Mouse (Mus musculus): Measurements from ENCODE around the gene Mex3a. TPM values are rescaled to one million over a fixed set of nuclear protein-coding genes. Genes with fewer than 3 reads are reported as not detected.

Gene Mex3a
- total RNA-seq (2018; cell fraction: chromatin; rRNA removed): 1 to 10 TPM in 2 of 26 experiments, under 1 TPM in 17, not detected in 7; 0.11 to 1.7 (median 0.21) TPM
- total RNA-seq (2018; cell fraction: cytosol; rRNA removed): under 1 TPM in 25 of 26 experiments, not detected in 1; 0.03 to 0.33 (median 0.06) TPM
- 1 to 10 TPM in 2 of 26 experiments, under 1 TPM in 10, not detected in 14; 0.05 to 2.3 (median 0.19) TPM for total RNA-seq (2018; cell fraction: nucleus; rRNA removed)
- polyA plus RNA-seq (2018): 0.08 to 0.10 TPM (median 0.10 TPM) in 3 replicates

DNA sequence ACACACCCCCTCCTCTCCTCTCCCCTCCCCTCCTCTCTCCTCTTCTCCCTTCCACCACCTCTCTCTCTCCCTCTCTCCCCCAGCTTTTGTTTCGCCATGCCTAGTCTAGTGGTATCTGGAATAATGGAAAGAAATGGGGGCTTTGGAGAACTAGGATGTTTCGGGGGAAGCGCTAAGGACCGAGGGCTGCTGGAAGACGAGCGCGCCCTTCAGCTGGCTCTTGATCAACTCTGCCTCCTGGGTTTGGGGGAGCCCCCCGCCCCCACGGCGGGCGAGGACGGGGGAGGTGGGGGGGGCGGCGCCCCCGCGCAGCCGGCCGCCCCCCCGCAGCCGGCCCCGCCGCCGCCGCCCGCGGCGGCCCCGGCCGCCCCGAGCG lies at the start of gene Mex3a:
Mex3a (plus strand) TSS at position 97 of the 376 bp plus-strand sequence.
- Histone ChIP-seq H3K4me3 (ENCODE audit: inconsistent target) (peak within 1 kb of the TSS; percentile 61), H3K36me3 (ENCODE audit: inconsistent target) (no peaks in the 10 kb centered on the region), H3K79me2 (ENCODE audit: inconsistent target) (no peaks in the 10 kb centered on the region), H3K27ac (peak within 1 kb of the TSS; percentile 13; the same call in 1 of the 2 replicates)
- 2% methylated on average over 28 of the region's 31 CpGs for WGBS (ENCODE audit: missing documents)

DNA sequence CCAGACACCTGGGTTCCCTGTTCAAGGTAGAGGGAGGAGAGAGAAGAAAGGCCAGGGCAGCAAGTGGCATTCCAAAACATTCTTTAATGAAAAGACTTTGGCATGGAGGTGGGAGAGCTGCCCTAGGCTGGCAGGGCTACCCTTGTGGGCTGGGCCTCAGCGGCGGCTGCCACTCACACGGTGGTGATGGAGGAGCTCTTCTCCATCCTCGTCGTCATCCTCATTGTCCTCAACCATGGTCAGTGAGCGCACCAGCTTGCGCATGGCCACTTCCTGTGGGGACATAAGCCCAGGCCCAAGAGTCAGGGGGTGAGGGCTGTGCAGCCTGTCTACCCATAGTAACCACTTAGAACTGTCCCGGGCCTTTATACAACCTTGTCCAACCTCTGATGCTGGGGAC lies 49.1 kb upstream of the Mex3a start:
- Histone ChIP-seq H3K79me2 (ENCODE audit: inconsistent target) (peaks cover 4% of the 10 kb centered on the region; the same call in 1 of the 2 replicates), H3K36me3 (ENCODE audit: inconsistent target) (peaks cover 56% of the 10 kb centered on the region), H3K4me3 (ENCODE audit: inconsistent target) (no peak overlapping the region), H3K27ac (no peak overlapping the region)
- 84% methylated on average over 8 of the region's 8 CpGs for WGBS (ENCODE audit: missing documents)

DNA sequence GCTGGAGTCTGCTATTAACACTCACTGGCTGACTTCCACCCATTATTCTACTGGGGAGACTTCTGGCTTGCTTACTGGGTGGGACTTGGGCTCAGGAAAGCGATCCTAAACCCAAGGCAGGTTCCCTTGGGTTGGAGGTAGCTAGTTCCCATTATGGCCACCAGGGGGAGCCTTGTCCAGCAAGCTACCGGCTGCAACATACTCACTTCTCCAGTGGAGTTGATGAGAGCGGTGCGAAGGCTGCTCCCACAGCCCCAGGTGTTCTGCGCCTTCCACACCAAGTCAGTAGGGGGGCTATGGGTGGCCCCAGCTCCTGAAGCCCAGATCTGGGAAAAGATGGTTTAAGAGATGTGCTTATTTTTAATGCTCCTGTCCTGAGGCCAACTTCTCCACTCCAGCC lies 48.6 kb upstream of the Mex3a start:
- 14% methylated on average over 5 of the region's 5 CpGs for WGBS (ENCODE audit: missing documents)
- Histone ChIP-seq H3K36me3 (ENCODE audit: inconsistent target) (peaks cover 56% of the 10 kb centered on the region), H3K27ac (no peak overlapping the region), H3K79me2 (ENCODE audit: inconsistent target) (peaks cover 9% of the 10 kb centered on the region), H3K4me3 (ENCODE audit: inconsistent target) (no peak overlapping the region)

DNA sequence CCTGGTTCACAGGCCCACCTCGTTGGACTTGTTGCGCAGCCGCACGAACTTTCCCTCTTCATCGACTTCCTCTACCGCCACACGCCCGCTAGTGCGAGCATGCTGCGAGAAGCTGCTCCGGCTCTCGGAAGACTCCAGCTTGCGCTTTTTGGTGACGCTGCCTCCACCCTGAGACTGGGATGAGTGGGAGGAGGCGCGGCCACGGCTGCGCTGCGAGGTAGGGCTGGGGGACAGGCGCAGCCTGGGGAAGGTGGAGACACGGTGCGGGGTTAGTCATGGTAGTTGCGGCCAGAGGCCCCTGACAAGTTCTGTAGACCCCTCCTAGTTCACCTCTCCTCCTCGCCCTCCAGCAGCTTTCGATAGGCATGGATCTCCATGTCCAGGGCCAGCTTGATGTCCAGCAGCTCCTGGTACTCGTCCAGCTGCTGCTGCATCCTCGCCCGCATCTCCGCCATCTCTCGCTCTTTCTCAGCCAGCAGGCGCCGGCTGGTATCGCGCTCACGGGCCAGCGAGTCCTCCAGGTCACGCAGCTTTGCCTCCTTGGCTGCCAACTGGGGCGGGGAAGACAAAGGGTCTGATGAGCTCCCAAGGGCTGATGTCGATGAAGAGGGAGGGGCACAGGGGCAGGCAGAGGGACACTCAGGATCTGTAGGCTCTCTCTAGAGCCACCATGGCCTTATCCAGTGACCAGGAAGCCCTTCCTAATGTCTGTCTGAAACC lies 47.4 kb upstream of the Mex3a start:
- H3K79me2 ChIP-seq (ENCODE audit: inconsistent target): peaks cover 20% of the 10 kb centered on the region
- no peak overlapping the region for H3K4me3 ChIP-seq (ENCODE audit: inconsistent target)
- H3K27ac ChIP-seq: no peak overlapping the region
- WGBS (ENCODE audit: missing documents): 61% methylated on average over 39 of the region's 39 CpGs
- H3K36me3 ChIP-seq (ENCODE audit: inconsistent target): peaks cover 56% of the 10 kb centered on the region

DNA sequence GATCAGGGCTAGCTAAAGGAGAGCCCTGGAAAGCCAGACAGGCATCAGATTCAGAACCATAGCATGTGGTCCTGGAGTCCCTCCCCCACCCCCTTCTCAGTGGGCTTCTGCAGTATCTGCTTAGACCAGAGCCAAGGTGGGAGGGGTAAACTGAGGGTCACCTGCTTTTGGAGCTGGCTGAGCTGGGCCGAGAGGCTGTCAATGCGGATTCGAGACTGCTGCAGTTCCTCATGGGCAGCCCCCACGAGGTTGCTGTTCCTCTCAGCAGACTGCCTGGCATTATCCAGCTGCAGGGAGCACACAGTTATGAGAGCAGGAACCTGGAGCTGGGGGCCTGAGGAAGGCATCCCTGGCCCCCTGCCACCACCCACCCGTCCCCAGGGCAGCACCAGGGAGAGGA lies 46.2 kb upstream of the Mex3a start:
- Histone ChIP-seq H3K4me3 (ENCODE audit: inconsistent target) (no peak overlapping the region), H3K36me3 (ENCODE audit: inconsistent target) (peaks cover 56% of the 10 kb centered on the region), H3K27ac (no peak overlapping the region), H3K79me2 (ENCODE audit: inconsistent target) (peaks cover 33% of the 10 kb centered on the region)
- 87% methylated on average over 5 of the region's 5 CpGs for WGBS (ENCODE audit: missing documents)

DNA sequence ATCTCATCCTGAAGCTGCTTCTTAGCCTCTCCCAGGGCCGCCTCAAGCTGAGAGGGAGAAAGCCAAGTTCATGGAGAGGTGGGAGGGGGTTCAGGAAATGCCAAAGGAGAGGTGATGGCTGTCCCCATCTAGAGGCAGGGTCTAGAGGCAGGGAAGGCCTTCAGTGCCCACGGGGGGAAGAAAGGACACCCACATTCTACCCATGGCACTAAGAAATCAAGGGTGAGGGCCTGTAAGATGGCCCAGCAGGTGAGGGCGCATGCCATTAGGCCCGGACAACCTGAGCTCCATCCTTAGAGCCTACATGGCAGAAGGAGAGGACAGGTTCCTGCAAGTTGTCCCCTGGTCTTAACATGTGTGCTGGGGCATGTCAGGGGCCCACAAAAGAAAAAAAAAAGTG lies 45.3 kb upstream of the Mex3a start:
- H3K4me3 ChIP-seq (ENCODE audit: inconsistent target): no peak overlapping the region
- H3K27ac ChIP-seq: no peak overlapping the region
- peaks cover 55% of the 10 kb centered on the region for H3K36me3 ChIP-seq (ENCODE audit: inconsistent target)
- 90% methylated on average over 4 of the region's 4 CpGs for WGBS (ENCODE audit: missing documents)
- peaks cover 35% of the 10 kb centered on the region for H3K79me2 ChIP-seq (ENCODE audit: inconsistent target)

DNA sequence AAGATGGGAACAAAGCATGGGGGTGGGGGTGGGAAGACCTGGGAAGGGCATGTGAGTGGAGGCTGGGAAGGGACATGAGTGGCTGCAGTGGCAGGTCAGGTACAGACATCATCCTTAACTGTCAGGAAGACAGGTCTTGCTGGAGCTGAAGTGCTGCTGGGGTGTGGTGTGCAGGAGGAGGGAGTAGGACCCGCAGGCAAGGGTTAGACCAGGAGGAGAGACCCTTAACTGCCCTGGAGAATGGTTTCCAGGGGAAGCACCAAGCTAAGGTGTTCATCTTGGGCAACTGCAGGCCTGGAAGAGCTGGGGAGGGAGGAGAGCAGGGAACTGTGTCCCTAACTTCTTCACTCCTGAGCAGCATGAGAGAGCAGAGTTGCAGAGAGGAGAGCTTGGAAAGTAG lies 44.8 kb upstream of the Mex3a start:
- H3K27ac ChIP-seq: no peak overlapping the region
- WGBS (ENCODE audit: missing documents): 100% methylated on average over 1 of the region's 1 CpGs
- H3K4me3 ChIP-seq (ENCODE audit: inconsistent target): no peak overlapping the region
- peaks cover 50% of the 10 kb centered on the region for H3K36me3 ChIP-seq (ENCODE audit: inconsistent target)
- H3K79me2 ChIP-seq (ENCODE audit: inconsistent target): peaks cover 40% of the 10 kb centered on the region

DNA sequence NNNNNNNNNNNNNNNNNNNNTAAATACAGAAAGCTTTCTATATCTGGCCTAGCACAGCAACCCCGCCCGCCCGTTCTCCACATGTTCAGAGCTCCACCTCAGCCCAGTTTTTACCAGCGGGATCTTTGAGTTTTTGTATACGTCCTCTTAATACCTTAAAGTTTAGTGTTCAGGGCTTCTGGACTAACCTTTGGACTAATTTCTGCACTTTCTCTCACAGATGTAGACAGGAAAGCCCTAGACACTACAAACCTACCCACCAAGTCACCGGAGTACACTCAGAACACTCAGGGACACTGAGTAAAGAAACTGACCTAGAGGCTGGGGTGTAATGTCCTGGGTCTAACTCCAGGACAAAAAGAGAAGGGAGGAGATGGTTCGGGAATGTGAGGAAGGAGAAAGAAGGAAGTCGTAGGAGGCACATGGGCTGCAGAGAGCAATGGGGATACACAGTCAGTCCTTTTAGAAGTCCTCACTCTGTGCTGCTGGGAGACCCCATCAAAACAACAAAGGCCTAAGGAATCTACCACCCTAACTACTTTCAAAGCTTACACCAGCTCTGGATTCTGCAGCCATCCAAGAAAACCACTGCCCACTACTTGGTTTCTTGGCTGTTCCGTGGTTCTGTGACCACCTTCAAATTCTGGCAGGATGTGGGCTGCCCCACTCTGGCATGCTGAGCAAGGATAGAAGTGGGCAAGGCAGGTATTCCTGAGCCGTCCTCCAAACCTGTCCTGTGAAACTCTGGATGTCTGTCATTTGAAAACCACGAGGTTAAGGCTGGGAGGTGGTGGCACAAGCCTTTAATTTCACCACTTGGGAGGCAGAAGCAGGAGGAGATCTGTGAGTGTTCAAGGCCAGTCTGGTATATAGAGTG lies 38.3 kb upstream of the Mex3a start:
- H3K27ac ChIP-seq: peak overlapping the region; percentile 87
- H3K79me2 ChIP-seq (ENCODE audit: inconsistent target): peaks cover 90% of the 10 kb centered on the region
- H3K36me3 ChIP-seq (ENCODE audit: inconsistent target): no peaks in the 10 kb centered on the region
- WGBS (ENCODE audit: missing documents): 66% methylated on average over 11 of the region's 11 CpGs
- no peak overlapping the region for H3K4me3 ChIP-seq (ENCODE audit: inconsistent target)

DNA sequence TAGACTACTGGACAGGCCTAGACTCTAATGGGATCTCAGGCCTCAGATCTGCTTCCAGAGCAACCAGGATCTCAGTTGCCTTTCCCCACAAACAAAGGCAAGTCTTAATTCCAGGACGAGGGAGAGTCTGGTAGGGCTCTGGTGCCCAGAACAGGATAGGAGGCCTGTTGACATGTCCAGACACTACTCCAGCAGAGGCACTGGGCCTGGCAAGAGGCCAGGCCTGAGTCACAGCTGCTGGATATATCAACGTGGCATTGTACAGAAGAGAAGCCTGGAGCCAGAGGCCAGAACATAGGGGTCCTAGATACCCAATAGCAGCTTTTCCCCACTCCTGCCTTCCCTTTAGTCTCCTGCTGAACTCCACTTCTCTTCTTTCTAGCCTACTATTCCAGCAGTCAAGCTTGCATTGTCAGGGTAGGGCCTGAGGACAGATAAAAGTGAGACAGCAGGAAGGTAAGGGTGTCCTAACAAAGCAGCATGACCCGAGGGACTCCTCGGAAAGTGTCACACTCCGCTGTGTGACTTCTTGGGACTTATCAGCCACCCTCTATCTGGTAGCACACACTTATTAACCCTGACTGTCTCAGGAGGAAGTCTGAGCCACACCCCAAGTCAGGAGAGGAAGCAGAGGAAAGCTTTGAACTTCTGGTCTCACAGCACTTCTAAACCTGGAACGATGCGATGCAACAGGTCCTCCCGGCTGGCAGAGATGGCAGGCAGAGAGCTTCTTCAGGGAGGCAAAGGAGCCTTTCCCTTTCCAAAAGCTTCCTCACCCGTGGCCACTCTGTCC lies 37.2 kb upstream of the Mex3a start:
- Histone ChIP-seq H3K4me3 (ENCODE audit: inconsistent target) (no peak overlapping the region), H3K36me3 (ENCODE audit: inconsistent target) (no peaks in the 10 kb centered on the region), H3K79me2 (ENCODE audit: inconsistent target) (peaks cover 90% of the 10 kb centered on the region), H3K27ac (peak overlapping the region; percentile 87)
- 56% methylated on average over 9 of the region's 9 CpGs for WGBS (ENCODE audit: missing documents)

DNA sequence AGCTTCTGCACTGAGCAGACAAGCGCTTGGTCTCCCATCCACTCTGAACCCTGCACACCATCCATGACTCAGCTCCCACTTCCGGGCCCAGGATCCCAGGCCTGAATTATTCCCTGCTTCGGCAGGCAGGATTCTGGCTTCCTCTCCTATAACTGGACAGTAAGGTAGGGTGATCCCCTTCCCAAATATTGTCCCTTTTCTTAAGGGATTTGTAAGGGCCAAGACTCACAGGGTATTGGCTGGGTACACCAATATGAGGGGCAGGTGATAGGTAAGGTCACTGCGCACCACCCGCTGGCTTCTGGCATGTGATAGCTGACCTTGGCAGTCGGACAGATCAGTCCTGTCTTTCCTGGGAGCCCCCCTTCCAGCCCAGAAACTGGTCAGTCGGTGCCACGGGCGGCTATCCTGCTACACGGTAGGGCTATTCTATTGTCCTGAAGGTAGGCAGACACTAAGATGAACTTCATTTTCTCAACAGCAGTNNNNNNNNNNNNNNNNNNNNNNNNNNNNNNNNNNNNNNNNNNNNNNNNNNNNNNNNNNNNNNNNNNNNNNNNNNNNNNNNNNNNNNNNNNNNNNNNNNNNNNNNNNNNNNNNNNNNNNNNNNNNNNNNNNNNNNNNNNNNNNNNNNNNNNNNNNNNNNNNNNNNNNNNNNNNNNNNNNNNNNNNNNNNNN lies 36.3 kb upstream of the Mex3a start:
- WGBS (ENCODE audit: missing documents): 92% methylated on average over 10 of the region's 10 CpGs
- H3K4me3 ChIP-seq (ENCODE audit: inconsistent target): no peak overlapping the region
- peaks cover 90% of the 10 kb centered on the region for H3K79me2 ChIP-seq (ENCODE audit: inconsistent target)
- peak overlapping the region; percentile 87 for H3K27ac ChIP-seq
- H3K36me3 ChIP-seq (ENCODE audit: inconsistent target): no peaks in the 10 kb centered on the region

DNA sequence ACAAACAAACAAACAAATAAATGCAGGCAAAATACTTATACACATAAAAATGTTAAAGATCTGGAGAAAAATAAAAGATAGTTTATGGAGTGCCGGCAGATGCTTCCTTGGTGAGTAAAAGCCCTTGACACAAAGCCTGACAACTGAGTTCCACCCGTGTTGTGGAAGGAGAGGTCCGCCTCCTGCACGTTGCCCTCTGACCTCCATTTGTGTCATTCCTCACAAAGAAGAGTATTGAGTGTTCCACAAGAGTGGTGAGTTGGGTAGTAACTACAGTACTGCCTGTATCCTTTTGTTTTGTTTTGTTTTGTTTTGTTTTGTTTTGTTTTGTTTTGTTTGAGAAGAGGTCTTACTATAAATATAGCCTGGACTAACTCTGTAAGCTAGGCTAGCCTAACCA lies 32.6 kb upstream of the Mex3a start:
- peaks cover 82% of the 10 kb centered on the region for H3K79me2 ChIP-seq (ENCODE audit: inconsistent target)
- H3K27ac ChIP-seq: no peak overlapping the region
- H3K36me3 ChIP-seq (ENCODE audit: inconsistent target): no peaks in the 10 kb centered on the region
- H3K4me3 ChIP-seq (ENCODE audit: inconsistent target): no peak overlapping the region
- 91% methylated on average over 4 of the region's 4 CpGs for WGBS (ENCODE audit: missing documents)

DNA sequence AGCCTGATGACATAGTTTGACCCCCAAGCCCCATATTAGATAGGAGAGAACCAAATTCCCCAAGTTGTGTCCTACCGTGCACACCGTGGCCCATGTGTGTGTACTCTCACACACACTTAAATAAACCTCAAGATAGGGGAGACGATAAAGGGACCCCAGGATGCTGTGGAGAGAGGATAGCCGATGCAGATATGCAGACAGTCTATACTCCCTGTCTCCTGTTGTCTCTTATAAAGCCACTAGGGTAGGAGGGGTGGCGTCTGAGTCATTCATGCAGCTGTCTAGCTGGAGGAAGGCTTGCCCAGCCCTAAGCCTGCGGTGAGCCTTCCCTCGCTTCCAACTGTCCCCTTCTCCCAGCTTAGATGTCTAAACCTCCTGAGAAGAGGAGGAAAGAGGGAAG lies 32.1 kb upstream of the Mex3a start:
- no peak overlapping the region for H3K27ac ChIP-seq
- no peaks in the 10 kb centered on the region for H3K36me3 ChIP-seq (ENCODE audit: inconsistent target)
- H3K79me2 ChIP-seq (ENCODE audit: inconsistent target): peaks cover 77% of the 10 kb centered on the region
- 70% methylated on average over 5 of the region's 7 CpGs for WGBS (ENCODE audit: missing documents)
- H3K4me3 ChIP-seq (ENCODE audit: inconsistent target): no peak overlapping the region

DNA sequence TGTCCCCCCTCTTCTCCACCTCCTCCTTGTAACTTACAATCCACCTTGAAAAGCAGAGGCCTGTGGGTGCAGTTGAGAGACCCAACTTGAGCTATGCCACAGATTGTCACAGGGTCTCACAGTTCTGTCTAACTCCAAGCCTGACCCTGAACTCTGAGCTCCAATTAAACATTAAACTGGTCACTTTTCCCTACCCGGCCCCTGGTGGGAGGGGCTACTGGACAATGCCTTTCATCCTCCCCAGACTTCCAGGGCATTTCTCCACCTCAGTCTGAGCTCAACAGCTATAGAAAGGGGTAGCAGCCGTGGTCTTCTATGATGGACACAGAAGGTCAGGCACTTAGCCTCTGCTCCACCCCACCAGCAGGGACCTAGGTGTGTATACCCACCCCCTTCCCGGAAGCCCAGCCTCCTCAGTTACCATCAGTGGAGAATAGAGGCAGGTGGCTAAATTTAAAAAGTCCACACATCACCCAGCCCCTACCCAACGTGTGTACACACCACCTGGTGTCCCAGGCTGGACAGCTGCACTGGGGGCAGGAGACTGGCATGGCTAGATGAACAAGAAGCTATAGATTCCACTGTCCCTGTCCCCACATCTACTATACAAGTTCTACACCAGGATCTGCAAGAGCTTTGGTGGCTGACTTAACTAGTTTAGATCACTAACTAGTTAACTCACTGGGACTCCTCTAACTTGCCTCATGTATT lies 31.4 kb upstream of the Mex3a start:
- Histone ChIP-seq H3K79me2 (ENCODE audit: inconsistent target) (peaks cover 70% of the 10 kb centered on the region), H3K36me3 (ENCODE audit: inconsistent target) (no peaks in the 10 kb centered on the region), H3K4me3 (ENCODE audit: inconsistent target) (peak overlapping the region; percentile 79), H3K27ac (peak overlapping the region; percentile 82; the same call in 1 of the 2 replicates)
- 78% methylated on average over 4 of the region's 4 CpGs for WGBS (ENCODE audit: missing documents)
